Mouse (Mus musculus): ENCODE results near the gene Atg2b. TPM values are rescaled to one million over a fixed set of nuclear protein-coding genes. Genes with fewer than 3 reads are reported as not detected.

Gene Atg2b
- polyA plus RNA-seq, 1 experiment from 2014 or later: 16.7 TPM

DNA sequence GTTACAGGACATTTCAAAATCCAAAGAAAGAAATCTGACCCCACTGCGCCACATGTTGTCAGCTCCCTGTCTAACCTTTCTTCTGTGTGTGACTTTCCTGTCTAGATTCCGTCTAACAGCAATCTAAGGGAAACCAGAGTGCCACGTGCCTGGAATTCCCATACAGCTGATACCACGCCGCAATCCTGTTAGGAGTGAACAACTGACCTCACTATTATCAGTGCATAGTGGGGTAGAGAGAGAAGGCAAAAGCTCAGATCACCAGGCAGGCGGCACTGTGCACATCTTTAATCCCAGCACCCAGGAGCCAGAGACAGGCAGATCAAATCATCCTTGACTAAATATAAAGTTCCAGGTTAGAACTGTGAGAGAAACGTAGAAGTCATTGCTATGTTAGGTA is 29.2 kb downstream of the Atg2b start:
- WGBS: 92% methylated on average over 7 of the region's 7 CpGs

DNA sequence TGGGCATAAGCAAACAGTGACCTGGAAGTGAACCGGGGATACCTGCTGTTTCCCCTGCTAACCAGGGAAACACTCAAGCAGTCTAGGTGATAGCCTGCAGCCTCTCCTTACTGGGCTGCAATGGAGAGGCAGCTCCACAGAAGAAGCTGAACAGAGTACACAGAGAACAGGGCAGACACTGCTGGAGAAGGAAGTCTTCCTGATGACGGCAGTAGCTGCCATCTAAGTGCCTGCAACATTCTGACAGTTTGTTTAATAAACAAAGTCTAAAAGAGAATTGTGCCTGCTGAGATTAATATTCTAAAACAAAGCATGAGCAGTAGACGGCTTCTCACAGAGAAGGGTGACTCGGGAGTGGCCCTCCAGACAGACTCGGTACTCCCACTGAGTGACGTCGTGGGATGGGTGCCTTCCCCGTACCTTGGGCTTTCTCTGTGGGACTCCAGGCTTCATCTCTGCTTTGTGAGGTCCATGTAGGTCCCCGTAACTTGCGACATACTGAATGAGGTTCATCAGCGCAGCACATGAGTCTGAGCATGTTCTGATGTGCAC is 42.2 kb downstream of the Atg2b start:
- ATAC-seq (ENCODE audit: insufficient number of reproducible peaks, low FRiP score, low TSS enrichment, low read depth) (no peak), DNase-seq (ENCODE audit: low spot score) (no peak)
- Histone ChIP-seq H3K9ac (ENCODE audit: low read length) (no peak overlapping the region), H3K9me3 (ENCODE audit: control insufficient read depth, low read length) (no peaks in the 10 kb centered on the region), H3K27me3 (ENCODE audit: control insufficient read depth, insufficient read depth, low read length) (no peaks in the 10 kb centered on the region), H3K4me3 (ENCODE audit: low read depth, low read length) (no peak overlapping the region), H3K4me1 (ENCODE audit: control insufficient read depth, insufficient read depth, low read length) (no peaks in the 10 kb centered on the region), H3K27ac (replicated peaks; ENCODE audit: low read depth, low read length) (no peak overlapping the region), H3K36me3 (ENCODE audit: control insufficient read depth, insufficient read depth, low read length) (peaks cover 41% of the 10 kb centered on the region), H3K4me2 (ENCODE audit: low read depth, severe bottlenecking) (no peak overlapping the region)
- WGBS: 92% methylated on average over 11 of the region's 11 CpGs

More for the DNA sequence above, 29.2 kb downstream of the Atg2b start:
- no peak for ATAC-seq (ENCODE audit: insufficient number of reproducible peaks, low FRiP score, low TSS enrichment, low read depth)
- Histone ChIP-seq H3K27me3 (ENCODE audit: control insufficient read depth, insufficient read depth, low read length) (no peaks in the 10 kb centered on the region), H3K9me3 (ENCODE audit: control insufficient read depth, low read length) (no peaks in the 10 kb centered on the region), H3K4me2 (ENCODE audit: low read depth, severe bottlenecking) (no peak overlapping the region), H3K27ac (replicated peaks; ENCODE audit: low read depth, low read length) (no peak overlapping the region), H3K4me1 (ENCODE audit: control insufficient read depth, insufficient read depth, low read length) (no peaks in the 10 kb centered on the region), H3K4me3 (ENCODE audit: low read depth, low read length) (no peak overlapping the region), H3K36me3 (ENCODE audit: control insufficient read depth, insufficient read depth, low read length) (peaks cover 16% of the 10 kb centered on the region; the same call in 1 of the 2 replicates), H3K9ac (ENCODE audit: low read length) (no peak overlapping the region)
- DNase-seq (ENCODE audit: low spot score): no peak

DNA sequence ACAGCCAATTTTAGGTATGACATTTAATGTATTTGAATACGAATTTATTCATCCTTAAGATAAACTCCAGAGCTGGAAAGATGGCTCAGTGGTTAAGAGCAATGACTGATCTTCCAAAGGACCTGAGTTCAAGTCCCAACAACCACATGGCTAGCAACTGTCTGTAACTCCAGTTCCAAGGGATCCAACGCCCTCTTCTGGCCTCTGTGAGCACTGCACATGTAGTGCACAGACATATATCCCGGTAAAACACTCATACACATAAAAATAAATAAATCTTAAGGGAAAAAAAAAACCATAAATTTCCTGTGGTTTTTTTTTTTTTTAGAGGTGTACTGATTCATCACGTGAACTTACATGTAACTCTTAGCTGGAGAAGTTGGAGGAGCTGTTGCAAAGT is 47.5 kb downstream of the Atg2b start:
- Histone ChIP-seq H3K27me3 (ENCODE audit: control insufficient read depth, insufficient read depth, low read length) (no peaks in the 10 kb centered on the region), H3K27ac (replicated peaks; ENCODE audit: low read depth, low read length) (no peak overlapping the region), H3K4me3 (ENCODE audit: low read depth, low read length) (no peak overlapping the region), H3K36me3 (ENCODE audit: control insufficient read depth, insufficient read depth, low read length) (peaks cover 37% of the 10 kb centered on the region), H3K9ac (ENCODE audit: low read length) (no peak overlapping the region), H3K9me3 (ENCODE audit: control insufficient read depth, low read length) (no peaks in the 10 kb centered on the region), H3K4me2 (ENCODE audit: low read depth, severe bottlenecking) (no peak overlapping the region), H3K4me1 (ENCODE audit: control insufficient read depth, insufficient read depth, low read length) (no peaks in the 10 kb centered on the region)
- no peak for DNase-seq (ENCODE audit: low spot score)
- 83% methylated on average over 4 of the region's 4 CpGs for WGBS
- ATAC-seq (ENCODE audit: insufficient number of reproducible peaks, low FRiP score, low TSS enrichment, low read depth): no peak

DNA sequence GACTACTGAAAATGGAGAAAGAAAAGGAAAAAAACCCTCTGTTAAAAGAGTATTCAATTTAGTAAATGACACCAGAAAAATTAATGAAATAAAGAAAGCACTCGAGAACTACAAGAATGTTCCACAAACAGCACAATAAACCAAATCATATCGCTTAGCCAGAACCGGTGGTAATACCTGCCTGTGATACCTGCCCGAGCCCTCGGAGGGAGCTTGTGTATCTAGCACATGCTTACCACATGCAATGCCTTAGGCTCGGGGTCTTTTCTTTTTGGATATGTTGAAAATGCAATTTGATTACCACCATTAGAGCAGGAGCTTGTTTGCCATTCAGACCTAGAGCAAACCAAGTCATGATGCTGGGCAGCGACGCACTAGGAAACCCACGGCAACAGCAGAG is 48.5 kb downstream of the Atg2b start:
- ATAC-seq (ENCODE audit: insufficient number of reproducible peaks, low FRiP score, low TSS enrichment, low read depth): no peak
- H3K9me3 ChIP-seq (ENCODE audit: control insufficient read depth, low read length): no peaks in the 10 kb centered on the region
- no peak overlapping the region for H3K27ac ChIP-seq (replicated peaks; ENCODE audit: low read depth, low read length)
- H3K4me1 ChIP-seq (ENCODE audit: control insufficient read depth, insufficient read depth, low read length): no peaks in the 10 kb centered on the region
- H3K4me3 ChIP-seq (ENCODE audit: low read depth, low read length): no peak overlapping the region
- 93% methylated on average over 9 of the region's 9 CpGs for WGBS
- H3K9ac ChIP-seq (ENCODE audit: low read length): no peak overlapping the region
- no peak overlapping the region for H3K4me2 ChIP-seq (ENCODE audit: low read depth, severe bottlenecking)
- H3K36me3 ChIP-seq (ENCODE audit: control insufficient read depth, insufficient read depth, low read length): peaks cover 33% of the 10 kb centered on the region
- H3K27me3 ChIP-seq (ENCODE audit: control insufficient read depth, insufficient read depth, low read length): no peaks in the 10 kb centered on the region
- no peak for DNase-seq (ENCODE audit: low spot score)

DNA sequence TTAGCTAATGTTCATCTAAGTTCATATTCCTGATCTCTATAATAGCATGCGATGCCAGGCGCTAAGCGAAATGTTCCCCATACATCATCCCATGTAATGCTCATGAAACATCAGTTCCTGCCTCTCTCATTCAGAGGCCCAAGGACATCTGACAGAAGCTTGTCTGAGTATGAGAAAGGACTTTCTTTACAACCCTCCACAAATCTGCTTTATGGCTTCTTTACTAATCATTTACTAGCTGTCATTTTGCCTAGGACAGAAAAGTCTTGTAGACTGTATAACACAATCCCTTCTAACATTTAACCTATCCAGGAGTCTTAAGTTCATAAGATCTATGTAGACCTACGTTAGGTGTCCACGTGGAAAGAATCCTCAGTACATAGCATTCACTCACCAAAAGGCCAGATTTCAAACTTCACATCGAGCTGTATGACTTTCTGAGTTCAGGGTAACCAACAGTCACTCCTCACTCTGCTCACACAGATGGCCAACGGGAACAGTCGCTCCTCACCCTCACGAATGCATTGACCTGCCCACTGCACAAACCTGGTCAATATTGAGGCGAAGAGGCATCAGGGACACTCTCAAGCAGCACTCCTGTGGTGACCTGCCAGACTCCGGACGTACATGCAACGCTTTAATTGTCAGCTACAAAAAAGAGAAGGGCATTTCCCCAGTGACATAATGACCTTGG is 50.5 kb downstream of the Atg2b start:
- H3K27ac ChIP-seq (replicated peaks; ENCODE audit: low read depth, low read length): no peak overlapping the region
- H3K4me2 ChIP-seq (ENCODE audit: low read depth, severe bottlenecking): no peak overlapping the region
- ATAC-seq (ENCODE audit: insufficient number of reproducible peaks, low FRiP score, low TSS enrichment, low read depth) (no peak), DNase-seq (ENCODE audit: low spot score) (no peak)
- H3K9me3 ChIP-seq (ENCODE audit: control insufficient read depth, low read length): no peaks in the 10 kb centered on the region
- no peak overlapping the region for H3K4me3 ChIP-seq (ENCODE audit: low read depth, low read length)
- no peaks in the 10 kb centered on the region for H3K27me3 ChIP-seq (ENCODE audit: control insufficient read depth, insufficient read depth, low read length)
- 93% methylated on average over 13 of the region's 13 CpGs for WGBS
- H3K4me1 ChIP-seq (ENCODE audit: control insufficient read depth, insufficient read depth, low read length): no peaks in the 10 kb centered on the region
- H3K36me3 ChIP-seq (ENCODE audit: control insufficient read depth, insufficient read depth, low read length): peaks cover 26% of the 10 kb centered on the region
- H3K9ac ChIP-seq (ENCODE audit: low read length): no peak overlapping the region

DNA sequence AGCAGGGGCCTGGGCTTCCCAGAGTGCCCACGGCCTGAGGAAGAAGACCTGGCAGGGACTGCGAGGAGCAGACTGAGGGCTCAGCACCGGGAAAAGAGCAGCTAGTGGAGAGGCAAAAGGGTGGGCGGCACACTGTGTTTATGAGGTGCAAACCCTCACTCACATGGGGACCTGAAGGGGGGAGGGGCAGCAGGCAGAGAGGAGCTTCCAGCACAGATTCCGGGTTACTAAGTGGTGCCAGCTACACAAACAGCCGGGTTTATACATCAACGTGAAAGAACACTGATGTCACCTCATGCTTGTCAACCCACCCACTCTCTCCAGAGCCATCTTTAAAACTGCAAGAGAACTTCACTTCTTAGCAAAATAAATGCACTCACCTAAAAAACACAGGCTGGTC is 59.2 kb downstream of the Atg2b start:
- Histone ChIP-seq H3K4me2 (ENCODE audit: low read depth, severe bottlenecking) (no peak overlapping the region), H3K9me3 (ENCODE audit: control insufficient read depth, low read length) (no peaks in the 10 kb centered on the region), H3K36me3 (ENCODE audit: control insufficient read depth, insufficient read depth, low read length) (peaks cover 18% of the 10 kb centered on the region; the same call in 1 of the 2 replicates), H3K4me1 (ENCODE audit: control insufficient read depth, insufficient read depth, low read length) (0 out of 2 replicates have a peak, but pooled peaks cover 2% of the 10 kb centered on the region), H3K27ac (replicated peaks; ENCODE audit: low read depth, low read length) (no peak overlapping the region), H3K9ac (ENCODE audit: low read length) (no peak overlapping the region), H3K27me3 (ENCODE audit: control insufficient read depth, insufficient read depth, low read length) (no peaks in the 10 kb centered on the region), H3K4me3 (ENCODE audit: low read depth, low read length) (no peak overlapping the region)
- 28% methylated on average over 7 of the region's 7 CpGs for WGBS
- no peak for ATAC-seq (ENCODE audit: insufficient number of reproducible peaks, low FRiP score, low TSS enrichment, low read depth)
- peak; percentile 29 for DNase-seq (ENCODE audit: low spot score)

DNA sequence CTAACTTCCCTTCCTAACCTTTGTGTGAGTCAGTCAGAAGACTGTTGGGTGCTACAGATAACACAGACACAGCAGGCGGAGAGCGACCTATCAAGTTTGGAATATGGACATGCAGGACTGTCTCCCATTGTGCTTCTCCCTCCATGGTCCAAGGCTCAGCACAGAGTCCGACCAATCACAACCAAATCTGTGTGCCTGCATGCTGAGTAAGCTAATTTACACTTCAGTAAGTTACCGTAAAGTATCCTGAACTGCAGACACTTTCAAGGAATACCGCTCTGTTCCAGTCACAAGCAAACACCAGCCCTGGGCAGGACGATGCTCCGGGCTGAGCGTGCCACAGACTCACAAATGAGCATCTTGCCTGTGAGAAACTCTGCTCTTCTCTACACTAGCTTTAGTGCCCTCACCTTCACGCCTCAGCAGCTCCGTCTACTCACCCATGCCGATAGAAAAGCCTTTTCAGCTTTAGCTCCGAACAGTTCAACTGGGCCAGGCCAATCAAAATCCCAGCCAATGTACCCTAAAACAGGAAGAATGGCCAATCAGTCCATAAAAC is 62.0 kb downstream of the Atg2b start:
- Histone ChIP-seq H3K9me3 (ENCODE audit: control insufficient read depth, low read length) (no peaks in the 10 kb centered on the region), H3K4me1 (ENCODE audit: control insufficient read depth, insufficient read depth, low read length) (0 out of 2 replicates have a peak, but pooled peaks cover 2% of the 10 kb centered on the region), H3K36me3 (ENCODE audit: control insufficient read depth, insufficient read depth, low read length) (peaks cover 29% of the 10 kb centered on the region; the same call in 1 of the 2 replicates), H3K4me3 (ENCODE audit: low read depth, low read length) (no peak overlapping the region), H3K4me2 (ENCODE audit: low read depth, severe bottlenecking) (no peak overlapping the region), H3K9ac (ENCODE audit: low read length) (no peak overlapping the region), H3K27me3 (ENCODE audit: control insufficient read depth, insufficient read depth, low read length) (no peaks in the 10 kb centered on the region), H3K27ac (replicated peaks; ENCODE audit: low read depth, low read length) (no peak overlapping the region)
- no peak for ATAC-seq (ENCODE audit: insufficient number of reproducible peaks, low FRiP score, low TSS enrichment, low read depth)
- 92% methylated on average over 12 of the region's 12 CpGs for WGBS
- no peak for DNase-seq (ENCODE audit: low spot score)

DNA sequence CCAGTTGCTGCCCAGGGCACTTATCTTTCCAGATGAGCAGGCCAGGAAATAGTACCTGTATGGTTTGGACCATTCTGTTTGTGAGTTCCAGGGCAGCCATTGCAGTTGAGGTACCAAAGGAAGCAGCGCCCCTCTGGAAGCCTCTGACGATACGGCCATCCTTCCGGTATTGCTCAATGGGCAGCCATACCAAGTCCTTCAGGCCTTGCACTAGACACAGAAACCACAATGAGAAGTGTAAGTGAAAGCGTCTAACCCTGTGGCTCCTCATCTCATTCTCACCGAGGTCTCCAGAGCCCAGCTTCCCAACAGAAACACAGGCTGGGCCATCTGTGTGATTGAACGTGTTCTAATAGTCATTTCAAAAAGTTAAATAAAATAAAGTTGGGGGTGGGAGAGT is 63.0 kb downstream of the Atg2b start:
- no peak overlapping the region for H3K9ac ChIP-seq (ENCODE audit: low read length)
- H3K9me3 ChIP-seq (ENCODE audit: control insufficient read depth, low read length): no peaks in the 10 kb centered on the region
- H3K4me3 ChIP-seq (ENCODE audit: low read depth, low read length): no peak overlapping the region
- 0 out of 2 replicates have a peak, but pooled peaks cover 2% of the 10 kb centered on the region for H3K4me1 ChIP-seq (ENCODE audit: control insufficient read depth, insufficient read depth, low read length)
- no peak overlapping the region for H3K4me2 ChIP-seq (ENCODE audit: low read depth, severe bottlenecking)
- H3K27ac ChIP-seq (replicated peaks; ENCODE audit: low read depth, low read length): no peak overlapping the region
- DNase-seq (ENCODE audit: low spot score) (no peak), ATAC-seq (ENCODE audit: insufficient number of reproducible peaks, low FRiP score, low TSS enrichment, low read depth) (no peak)
- WGBS: 97% methylated on average over 7 of the region's 7 CpGs
- no peaks in the 10 kb centered on the region for H3K27me3 ChIP-seq (ENCODE audit: control insufficient read depth, insufficient read depth, low read length)
- H3K36me3 ChIP-seq (ENCODE audit: control insufficient read depth, insufficient read depth, low read length): peaks cover 26% of the 10 kb centered on the region; the same call in 1 of the 2 replicates
